Mouse (Mus musculus): ENCODE measurements around the gene Acvr1. TPM values are rescaled to one million over a fixed set of nuclear protein-coding genes. Genes with fewer than 3 reads are reported as not detected.

Gene Acvr1
- polyA plus RNA-seq, 1 experiment from 2014 or later: 5.1 TPM

GRCm38 (mm10) chr2:58596774-58597342 is 29.9 kb upstream of the Acvr1 start:
- H3K4me2 ChIP-seq (ENCODE audit: low read length): no peak overlapping the region
- 63% methylated on average over 17 of the region's 17 CpGs for WGBS

GRCm38 (mm10) chr2:58595350-58595749 is 28.4 kb upstream of the Acvr1 start:
- Histone ChIP-seq H3K36me3 (ENCODE audit: control insufficient read depth, insufficient read depth, low read length) (no peaks in the 10 kb centered on the region), H3K27me3 (replicated peaks; ENCODE audit: control insufficient read depth, insufficient read depth, low read length) (no peaks in the 10 kb centered on the region), H3K9me3 (ENCODE audit: control insufficient read depth, low read length) (no peaks in the 10 kb centered on the region), H3K4me3 (ENCODE audit: low read length) (no peak overlapping the region), H3K4me2 (ENCODE audit: low read length) (no peak overlapping the region), H3K4me1 (ENCODE audit: control insufficient read depth, insufficient read depth, low read depth, low read length) (no peaks in the 10 kb centered on the region), H3K27ac (ENCODE audit: low read depth, low read length) (no peak overlapping the region), H3K9ac (ENCODE audit: low read depth, low read length) (no peak overlapping the region)
- 71% methylated on average over 9 of the region's 9 CpGs for WGBS
- ATAC-seq: no peak

More at GRCm38 (mm10) chr2:58596774-58597342, 29.9 kb upstream of the Acvr1 start:
- H3K27me3 ChIP-seq (replicated peaks; ENCODE audit: control insufficient read depth, insufficient read depth, low read length): no peaks in the 10 kb centered on the region
- H3K9me3 ChIP-seq (ENCODE audit: control insufficient read depth, low read length): no peaks in the 10 kb centered on the region
- H3K4me3 ChIP-seq (ENCODE audit: low read length): no peak overlapping the region
- H3K36me3 ChIP-seq (ENCODE audit: control insufficient read depth, insufficient read depth, low read length): no peaks in the 10 kb centered on the region
- no peak overlapping the region for H3K27ac ChIP-seq (ENCODE audit: low read depth, low read length)
- H3K4me1 ChIP-seq (ENCODE audit: control insufficient read depth, insufficient read depth, low read depth, low read length): no peaks in the 10 kb centered on the region
- no peak overlapping the region for H3K9ac ChIP-seq (ENCODE audit: low read depth, low read length)
- ATAC-seq: peak; percentile 82

- Histone ChIP-seq H3K9me3 (ENCODE audit: control insufficient read depth, low read length) (no peaks in the 10 kb centered on the region), H3K27me3 (replicated peaks; ENCODE audit: control insufficient read depth, insufficient read depth, low read length) (no peaks in the 10 kb centered on the region), H3K36me3 (ENCODE audit: control insufficient read depth, insufficient read depth, low read length) (no peaks in the 10 kb centered on the region), H3K4me3 (ENCODE audit: low read length) (no peak overlapping the region), H3K9ac (ENCODE audit: low read depth, low read length) (no peak overlapping the region), H3K27ac (ENCODE audit: low read depth, low read length) (no peak overlapping the region), H3K4me2 (ENCODE audit: low read length) (no peak overlapping the region), H3K4me1 (ENCODE audit: control insufficient read depth, insufficient read depth, low read depth, low read length) (no peaks in the 10 kb centered on the region)
- 95% methylated on average over 1 of the region's 1 CpGs for WGBS
- peak; percentile 45 for ATAC-seq
Measured at GRCm38 (mm10) chr2:58590055-58590454, 23.1 kb upstream of the Acvr1 start.

GRCm38 (mm10) chr2:58589637-58590036 is 22.7 kb upstream of the Acvr1 start:
- Histone ChIP-seq H3K36me3 (ENCODE audit: control insufficient read depth, insufficient read depth, low read length) (no peaks in the 10 kb centered on the region), H3K27me3 (replicated peaks; ENCODE audit: control insufficient read depth, insufficient read depth, low read length) (no peaks in the 10 kb centered on the region), H3K4me2 (ENCODE audit: low read length) (no peak overlapping the region), H3K4me3 (ENCODE audit: low read length) (no peak overlapping the region), H3K4me1 (ENCODE audit: control insufficient read depth, insufficient read depth, low read depth, low read length) (no peaks in the 10 kb centered on the region), H3K27ac (ENCODE audit: low read depth, low read length) (no peak overlapping the region), H3K9ac (ENCODE audit: low read depth, low read length) (no peak overlapping the region), H3K9me3 (ENCODE audit: control insufficient read depth, low read length) (no peaks in the 10 kb centered on the region)
- WGBS: 83% methylated on average over 4 of the region's 4 CpGs
- ATAC-seq: no peak

- Histone ChIP-seq H3K9me3 (ENCODE audit: control insufficient read depth, low read length) (no peaks in the 10 kb centered on the region), H3K27ac (ENCODE audit: low read depth, low read length) (no peak overlapping the region), H3K36me3 (ENCODE audit: control insufficient read depth, insufficient read depth, low read length) (no peaks in the 10 kb centered on the region), H3K4me1 (ENCODE audit: control insufficient read depth, insufficient read depth, low read depth, low read length) (no peaks in the 10 kb centered on the region), H3K27me3 (replicated peaks; ENCODE audit: control insufficient read depth, insufficient read depth, low read length) (no peaks in the 10 kb centered on the region), H3K9ac (ENCODE audit: low read depth, low read length) (no peak overlapping the region; the same call in 1 of the 2 replicates), H3K4me3 (ENCODE audit: low read length) (no peak overlapping the region), H3K4me2 (ENCODE audit: low read length) (no peak overlapping the region)
- WGBS: 64% methylated on average over 10 of the region's 10 CpGs
- ATAC-seq: 0 out of 2 replicates have a peak, but pooled peaks have one; percentile 35
Measured at GRCm38 (mm10) chr2:58586311-58586710, 19.4 kb upstream of the Acvr1 start.

- H3K36me3 ChIP-seq (ENCODE audit: control insufficient read depth, insufficient read depth, low read length): no peaks in the 10 kb centered on the region
- no peak overlapping the region for H3K4me2 ChIP-seq (ENCODE audit: low read length)
- H3K4me3 ChIP-seq (ENCODE audit: low read length): no peak overlapping the region
- H3K4me1 ChIP-seq (ENCODE audit: control insufficient read depth, insufficient read depth, low read depth, low read length): no peaks in the 10 kb centered on the region; the same call in 1 of the 2 replicates
- ATAC-seq: no peak
- no peak overlapping the region for H3K9ac ChIP-seq (ENCODE audit: low read depth, low read length)
- H3K27me3 ChIP-seq (replicated peaks; ENCODE audit: control insufficient read depth, insufficient read depth, low read length): no peaks in the 10 kb centered on the region
- no peaks in the 10 kb centered on the region for H3K9me3 ChIP-seq (ENCODE audit: control insufficient read depth, low read length)
- WGBS: 84% methylated on average over 2 of the region's 2 CpGs
- no peak overlapping the region for H3K27ac ChIP-seq (ENCODE audit: low read depth, low read length)
Measured at GRCm38 (mm10) chr2:58574167-58574566, 7.2 kb upstream of the Acvr1 start.

GRCm38 (mm10) chr2:58568841-58569645 is 2.1 kb upstream of the Acvr1 start:
- H3K4me2 ChIP-seq (ENCODE audit: low read length): peak overlapping the region; percentile 75
- H3K36me3 ChIP-seq (ENCODE audit: control insufficient read depth, insufficient read depth, low read length): no peaks in the 10 kb centered on the region
- peak overlapping the region; percentile 99 for H3K9ac ChIP-seq (ENCODE audit: low read depth, low read length)
- ATAC-seq: no peak
- whole genome bisulfite sequencing: 60% methylated on average over 4 of the region's 4 CpGs
- H3K27ac ChIP-seq (ENCODE audit: low read depth, low read length): peak overlapping the region; percentile 98
- H3K9me3 ChIP-seq (ENCODE audit: control insufficient read depth, low read length): no peaks in the 10 kb centered on the region
- peaks cover 30% of the 10 kb centered on the region for H3K4me1 ChIP-seq (ENCODE audit: control insufficient read depth, insufficient read depth, low read depth, low read length)
- H3K27me3 ChIP-seq (replicated peaks; ENCODE audit: control insufficient read depth, insufficient read depth, low read length): no peaks in the 10 kb centered on the region
- peak overlapping the region; percentile 95 for H3K4me3 ChIP-seq (ENCODE audit: low read length)

- H3K9ac ChIP-seq (ENCODE audit: low read depth, low read length): peak overlapping the region; percentile 99
- H3K4me3 ChIP-seq (ENCODE audit: low read length): peak overlapping the region; percentile 95
- WGBS: 6% methylated on average over 12 of the region's 12 CpGs
Measured at GRCm38 (mm10) chr2:58567866-58568719, 1.1 kb upstream of the Acvr1 start.

More at GRCm38 (mm10) chr2:58567866-58568719, 1.1 kb upstream of the Acvr1 start:
- Histone ChIP-seq H3K27me3 (replicated peaks; ENCODE audit: control insufficient read depth, insufficient read depth, low read length) (no peaks in the 10 kb centered on the region), H3K9me3 (ENCODE audit: control insufficient read depth, low read length) (no peaks in the 10 kb centered on the region), H3K4me2 (ENCODE audit: low read length) (peak overlapping the region; percentile 75), H3K4me1 (ENCODE audit: control insufficient read depth, insufficient read depth, low read depth, low read length) (peaks cover 30% of the 10 kb centered on the region), H3K27ac (ENCODE audit: low read depth, low read length) (peak overlapping the region; percentile 98), H3K36me3 (ENCODE audit: control insufficient read depth, insufficient read depth, low read length) (no peaks in the 10 kb centered on the region)
- no peak; the same call in 1 of the 2 replicates for ATAC-seq

Data from hindbrain, embryonic 16.5 days (tissue).